Mouse (Mus musculus) erythroblast, embryonic 14.5 days (primary cell): Measurements from ENCODE around the gene Hpf1.

Experiments
- GATA1 ChIP-seq: IDR thresholded peaks from 2 replicates; pipeline ENCODE4 v1.6.1; 2012; ENCODE audit warnings: low read length, inconsistent platforms, mixed read lengths
- TAL1 ChIP-seq: IDR thresholded peaks from 3 replicates; pipeline ENCODE4 v1.6.1; 2012; ENCODE audit warnings: low read length, inconsistent platforms, mixed read lengths

GRCm38 (mm10) chr8:60889843-60890519 lies at the start of gene Hpf1:
- no peak for TF ChIP-seq GATA1
- no peak for TF ChIP-seq TAL1
